Mouse (Mus musculus) megakaryocyte, embryonic 14.5 days (primary cell): ENCODE measurements at regions not wholly inside any gene's neighbourhood (a gene's known extent, or its start where the extent isn't known, plus 50 kb on each side); places are given as distances from the start of the nearest gene placed in this dataset.

ENCODE experiments used
- FLI1 ChIP-seq: IDR thresholded peaks from 2 replicates; pipeline ENCODE4 v1.6.1; 2012; ENCODE audit warnings: low read length, inconsistent platforms, mixed read lengths
- GATA1 ChIP-seq: IDR thresholded peaks from 3 replicates; pipeline ENCODE4 v1.6.1; 2012; ENCODE audit warnings: mixed read lengths, low read length, inconsistent platforms, borderline replicate concordance

DNA sequence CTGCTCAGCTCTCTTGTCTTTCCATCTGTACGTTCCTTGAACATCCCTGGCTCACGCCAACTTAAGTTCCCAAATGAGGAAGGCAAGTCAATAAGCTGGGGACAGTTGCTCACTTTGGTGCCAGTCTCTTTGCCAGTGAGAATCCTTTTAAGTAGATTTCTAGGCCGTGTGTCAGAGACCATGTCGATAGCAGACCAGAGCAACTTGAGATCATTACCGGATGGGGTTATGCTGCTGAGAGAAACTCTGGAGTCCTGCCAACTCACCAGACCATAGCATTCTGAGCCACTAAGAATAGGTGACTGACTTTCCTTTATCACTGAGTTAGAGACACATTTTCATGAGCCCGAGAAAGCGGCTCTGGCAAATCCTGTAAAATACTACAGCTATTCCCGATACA is 123.5 kb upstream of the Ado start:
- no peak for TF ChIP-seq FLI1
- no peak for TF ChIP-seq GATA1
